Mouse (Mus musculus): ENCODE measurements around the gene Stim1.

DNA sequence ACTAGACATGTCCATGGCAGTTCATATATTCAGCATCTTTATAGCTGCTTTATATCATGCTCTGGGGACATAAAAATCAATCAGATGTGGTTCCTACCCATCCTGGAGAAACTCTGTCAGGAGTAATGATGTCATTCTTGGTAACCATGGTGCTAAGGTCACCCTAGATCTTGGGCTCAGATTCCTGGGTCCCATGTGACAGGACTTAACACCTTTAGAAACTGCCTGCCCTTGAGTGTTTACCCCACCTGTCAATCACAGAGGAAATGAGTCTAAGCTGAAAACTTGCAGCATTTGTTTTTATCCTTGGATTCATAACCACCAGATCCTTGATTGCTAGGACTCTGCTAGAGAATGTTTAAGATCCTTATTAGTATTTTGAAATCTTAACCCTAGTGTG, 58.7 kb downstream of the Stim1 start:
- TF ChIP-seq CTCF (IDR thresholded peaks at IDR 0.05; ENCODE audit: low read depth) (no peak), EP300 (IDR thresholded peaks at IDR 0.05; ENCODE audit: low read depth) (no peak)

Data from liver, postnatal 0 days (tissue).